Mouse (Mus musculus) hindlimb bud, embryonic 11.5 days (tissue): ENCODE measurements around the gene Hibadh.

Experiments used
- DNase-seq: peaks from one replicate; pipeline ENCODE4 v3.0.0-alpha.2; 2012; ENCODE audit warnings: low read depth, low spot score; ENCODE audit errors: extremely low spot score

The Hibadh gene

GRCm38 (mm10) chr6:52639546-52640223 is 504 bp downstream of the Hibadh start:
- no peak for DNase-seq

- DNase-seq: no peak
These were observed 1.6 kb downstream of the Hibadh start for GRCm38 (mm10) chr6:52638471-52639185.

- no peak for DNase-seq
These were observed 2.9 kb downstream of the Hibadh start for GRCm38 (mm10) chr6:52637337-52637736.

GRCm38 (mm10) chr6:52635395-52635794 is 4.8 kb downstream of the Hibadh start:
- DNase-seq: no peak

- no peak for DNase-seq
These were observed 9.6 kb downstream of the Hibadh start for GRCm38 (mm10) chr6:52630625-52631024.

- no peak for DNase-seq
These were observed 11.0 kb downstream of the Hibadh start for GRCm38 (mm10) chr6:52629180-52629579.

GRCm38 (mm10) chr6:52626735-52627134 is 13.5 kb downstream of the Hibadh start:
- DNase-seq: no peak

GRCm38 (mm10) chr6:52623741-52624140 is 16.4 kb downstream of the Hibadh start:
- no peak for DNase-seq

GRCm38 (mm10) chr6:52621731-52622480 is 18.3 kb downstream of the Hibadh start:
- no peak for DNase-seq

GRCm38 (mm10) chr6:52620090-52620489 is 20.1 kb downstream of the Hibadh start:
- no peak for DNase-seq

- DNase-seq: no peak
These were observed 30.4 kb downstream of the Hibadh start for GRCm38 (mm10) chr6:52609626-52610352.

GRCm38 (mm10) chr6:52608121-52608520 is 32.1 kb downstream of the Hibadh start:
- DNase-seq: no peak

- no peak for DNase-seq
These were observed 33.3 kb downstream of the Hibadh start for GRCm38 (mm10) chr6:52606746-52607347.

- no peak for DNase-seq
These were observed 38.2 kb downstream of the Hibadh start for GRCm38 (mm10) chr6:52601706-52602642.

- no peak for DNase-seq
These were observed 39.1 kb downstream of the Hibadh start for GRCm38 (mm10) chr6:52601117-52601516.

GRCm38 (mm10) chr6:52594752-52595151 is 45.4 kb downstream of the Hibadh start:
- DNase-seq: no peak

GRCm38 (mm10) chr6:52586564-52586963 is 53.6 kb downstream of the Hibadh start:
- DNase-seq: no peak

GRCm38 (mm10) chr6:52584383-52584782 is 55.8 kb downstream of the Hibadh start:
- no peak for DNase-seq

GRCm38 (mm10) chr6:52581081-52581480 is 59.1 kb downstream of the Hibadh start:
- no peak for DNase-seq

- DNase-seq: no peak
These were observed 61.9 kb downstream of the Hibadh start for GRCm38 (mm10) chr6:52578322-52578721.
